ENCODE assay signal across 23 mouse cellular contexts in the genomic region with DNA sequence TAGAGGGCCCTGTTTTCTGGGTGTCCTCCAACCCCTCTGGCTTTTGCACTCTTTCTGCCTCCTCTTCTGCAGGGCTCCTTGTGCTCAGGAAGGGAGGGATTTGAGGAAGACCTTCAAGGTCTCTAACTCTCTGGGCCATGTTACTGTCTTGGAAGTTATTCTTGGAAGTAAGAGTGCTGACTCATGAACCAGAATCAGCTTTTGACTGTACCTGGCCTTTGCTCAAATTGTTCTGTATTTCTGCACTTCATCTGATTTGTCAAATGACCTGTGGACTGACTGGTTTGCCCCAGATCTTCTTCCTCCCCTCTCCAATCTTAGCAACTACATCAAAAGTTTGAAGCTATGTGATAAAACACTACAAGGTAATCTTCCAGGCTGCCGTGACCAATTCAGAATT.
DNase-seq lines count a peak whose midpoint lies in the region; ATAC-seq and TF ChIP-seq lines count a peak whose summit lies in the region.
"Had no signal": no experiment of that assay in that cellular context is flagged by ENCODE, and none has a peak within 500 bp of the region (broad histone marks: within the 10 kb centered on the region; RNA-seq: fewer than 3 reads in every experiment).

No protein-coding gene starts in this region.

- DNase-seq in gastrocnemius, adult 2 months, result no peak
- DNase-seq in gastrocnemius, postnatal 14 days, result no peak
- DNase-seq in heart, postnatal 0 days (ENCODE audit: low spot score), result no peak
- DNase-seq in heart, postnatal 36 days, result no peak
- DNase-seq in kidney, postnatal 36 days, result peak; percentile 8 to 28
- no peak for DNase-seq in kidney, postnatal 10 days
- DNase-seq: adrenal gland, adult 8-10 months; adrenal gland, postnatal 36 days; cerebellum, adult 11-12 months; cerebellum, adult 9-10 months; cerebellum, postnatal 25 days; forebrain, postnatal 0 days; heart, adult 18-20 months; heart, postnatal 14 days had no signal

- H3K4me2 ChIP-seq in heart, postnatal 0 days (ENCODE audit: low read depth, low read length), result no peak overlapping the region
- H3K4me2 ChIP-seq in intestine, embryonic 16.5 days (ENCODE audit: low read depth, low read length), result no peak overlapping the region
- H3K4me2 ChIP-seq: embryonic facial prominence, embryonic 12.5 days; heart, embryonic 11.5 days; hindbrain, embryonic 12.5 days had no signal

- H3K4me3 ChIP-seq in gastrocnemius, adult 2 months, result no peak overlapping the region
- H3K4me3 ChIP-seq in heart, postnatal 0 days (ENCODE audit: low read depth, low read length), result no peak overlapping the region
- H3K4me3 ChIP-seq in intestine, embryonic 16.5 days (ENCODE audit: low read length), result no peak overlapping the region
- H3K4me3 ChIP-seq: embryonic facial prominence, embryonic 12.5 days; hindbrain, embryonic 12.5 days had no signal

- H3K9ac ChIP-seq in heart, postnatal 0 days (replicated peaks; ENCODE audit: low read depth, low read length), result no peak overlapping the region
- H3K9ac ChIP-seq in intestine, embryonic 16.5 days (ENCODE audit: low read depth, low read length), result no peak overlapping the region
- H3K9ac ChIP-seq: embryonic facial prominence, embryonic 12.5 days; forebrain, postnatal 0 days; hindbrain, embryonic 12.5 days had no signal

- TF ChIP-seq CTCF in gastrocnemius, adult 2 months (IDR thresholded peaks at IDR 0.05), result no peak
- TF ChIP-seq CTCF in heart, postnatal 0 days (IDR thresholded peaks at IDR 0.05; ENCODE audit: low read depth), result no peak

- H3K36me3 ChIP-seq in heart, postnatal 0 days (replicated peaks; ENCODE audit: control insufficient read depth, insufficient read depth, low read length), result no peaks in the 10 kb centered on the region
- no peaks in the 10 kb centered on the region for H3K36me3 ChIP-seq in intestine, embryonic 16.5 days (ENCODE audit: control insufficient read depth, insufficient read depth, low read length)
- H3K36me3 ChIP-seq: embryonic facial prominence, embryonic 12.5 days; hindbrain, embryonic 12.5 days had no signal

- no peak for TF ChIP-seq EP300 in heart, postnatal 0 days (IDR thresholded peaks at IDR 0.05; ENCODE audit: low read depth)

- no peaks in the 10 kb centered on the region for H3K27me3 ChIP-seq in heart, postnatal 0 days (ENCODE audit: control insufficient read depth, insufficient read depth, low read length)
- H3K27me3 ChIP-seq in intestine, embryonic 16.5 days (replicated peaks; ENCODE audit: control insufficient read depth, insufficient read depth, low read length), result no peaks in the 10 kb centered on the region
- H3K27me3 ChIP-seq: embryonic facial prominence, embryonic 12.5 days; hindbrain, embryonic 12.5 days had no signal

- intact Hi-C loops in gastrocnemius, adult 2 months (cut with DNase I), result no loop called here
- intact Hi-C loops in gastrocnemius, postnatal 14 days (cut with DNase I; ENCODE audit: low total_unique reads), result no loop called here
- intact Hi-C loops in heart, postnatal 36 days (cut with DNase I), result no loop called here

- 68% methylated on average over 1 of the region's 1 CpGs for WGBS in heart, postnatal 0 days
- WGBS in intestine, embryonic 16.5 days, result 68% methylated on average over 1 of the region's 1 CpGs

- peaks cover 18% of the 10 kb centered on the region for H3K4me1 ChIP-seq in heart, postnatal 0 days (ENCODE audit: control insufficient read depth, insufficient read depth)
- peaks cover 8% of the 10 kb centered on the region for H3K4me1 ChIP-seq in intestine, embryonic 16.5 days (ENCODE audit: control insufficient read depth, insufficient read depth, low read length)
- H3K4me1 ChIP-seq: embryonic facial prominence, embryonic 12.5 days; hindbrain, embryonic 12.5 days had no signal

- ATAC-seq in heart, postnatal 0 days (ENCODE audit: insufficient read depth, low read depth), result no peak
- ATAC-seq in intestine, embryonic 16.5 days, result peak; percentile 26; the same call in 1 of the 2 replicates
- ATAC-seq in cerebellum, adult (ENCODE audit: insufficient number of reproducible peaks, low FRiP score, low TSS enrichment), result no peak
- ATAC-seq: activated CD4-positive, CD25-positive, alpha-beta regulatory T cell, adult 4 months; forebrain, postnatal 0 days; hindbrain, embryonic 16.5 days; inflammation-experienced regulatory T-cells, adult 6 months; Patski had no signal

- H3K27ac ChIP-seq in gastrocnemius, adult 2 months, result peak overlapping the region; percentile 46; the same call in 1 of the 2 replicates
- H3K27ac ChIP-seq in heart, postnatal 0 days (ENCODE audit: low read depth), result 0 out of 2 replicates have a peak overlapping the region, but pooled peaks have one; percentile 11
- no peak overlapping the region for H3K27ac ChIP-seq in intestine, embryonic 16.5 days (ENCODE audit: low read length)
- H3K27ac ChIP-seq: embryonic facial prominence, embryonic 12.5 days; hindbrain, embryonic 12.5 days had no signal

- H3K9me3 ChIP-seq in heart, postnatal 0 days (replicated peaks; ENCODE audit: control insufficient read depth, low read length), result no peaks in the 10 kb centered on the region
- H3K9me3 ChIP-seq in intestine, embryonic 16.5 days (ENCODE audit: control insufficient read depth, low read length), result no peaks in the 10 kb centered on the region
- H3K9me3 ChIP-seq: embryonic facial prominence, embryonic 12.5 days; hindbrain, embryonic 12.5 days had no signal

Comparison
In these comparisons a context has a peak if more than half of its experiments do, and no peak if none do; other contexts are left out.
1. DNase-seq: peak in kidney, postnatal 36 days (2 of 2); none in gastrocnemius, adult 2 months (single experiment), gastrocnemius, postnatal 14 days (single experiment), heart, postnatal 0 days (single experiment), heart, postnatal 36 days (0 of 2) and kidney, postnatal 10 days (single experiment).